Mouse (Mus musculus) G1E (cell line): Measurements from ENCODE around the gene Anapc15-ps.

Experiments
- CTCF ChIP-seq: IDR thresholded peaks from 2 replicates; pipeline ENCODE4 v1.5.1; 2012; ENCODE audit warnings: low read depth, low read length, inconsistent platforms, mixed read lengths
- GATA1 ChIP-seq: IDR thresholded peaks from 2 replicates; pipeline ENCODE4 v1.6.1; 2012; ENCODE audit warnings: borderline replicate concordance, low read length, inconsistent platforms, mixed read lengths
- POLR2AphosphoS5 ChIP-seq: IDR thresholded peaks from 2 replicates; pipeline ENCODE4 v1.6.1; 2012; ENCODE audit warnings: low read depth, low read length, inconsistent platforms; ENCODE audit not compliant: insufficient replicate concordance
- TAL1 ChIP-seq: conservative IDR thresholded peaks from 2 replicates; pipeline ENCODE4 v1.6.1; 2012; ENCODE audit warnings: low read depth, low read length, inconsistent platforms, mixed read lengths

DNA sequence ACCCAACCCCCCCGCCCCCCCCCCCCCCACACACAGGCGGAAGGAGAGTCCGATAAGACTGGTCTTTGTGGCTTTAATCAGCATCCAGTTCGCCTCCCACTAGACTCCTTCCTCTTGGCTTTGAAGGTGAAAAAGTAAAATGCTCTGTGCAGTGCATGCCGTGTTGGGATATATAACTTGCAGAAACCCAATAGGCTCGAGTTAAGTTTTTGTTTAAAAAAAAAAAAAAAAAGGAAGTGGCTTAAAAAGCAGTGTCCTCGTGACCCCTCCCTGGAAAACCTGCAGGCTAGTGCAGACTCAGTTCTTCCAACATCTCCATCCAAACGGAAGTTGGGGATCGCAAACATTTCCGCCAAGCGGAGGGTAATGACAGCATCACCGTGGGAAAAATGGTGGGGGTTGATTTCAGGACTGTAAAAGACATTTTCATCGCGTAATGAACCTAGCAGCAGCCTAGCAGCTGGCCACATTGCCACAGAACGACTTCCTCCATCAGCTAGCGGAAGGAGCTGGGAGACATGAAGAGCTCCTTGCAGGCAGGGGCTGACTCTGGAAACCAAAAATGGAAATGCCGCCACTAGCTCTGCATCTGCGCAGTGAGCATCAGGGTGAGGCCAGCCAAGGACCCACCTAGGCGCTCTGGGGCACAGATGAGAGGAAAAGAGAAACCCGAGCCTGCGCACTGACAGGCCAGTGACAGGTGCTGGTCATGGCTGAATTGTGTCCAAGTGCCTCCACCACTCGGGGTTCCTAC, 4.3 kb upstream of the Anapc15-ps start:
- no peak for TF ChIP-seq CTCF
- no peak for TF ChIP-seq POLR2AphosphoS5
- TF ChIP-seq GATA1, result no peak
- TF ChIP-seq TAL1, result no peak
